Mouse (Mus musculus): Measurements from ENCODE around the gene Scarf1.
"Not testable (repeated sequence)": the region's sequence is repeated elsewhere in the genome, so short reads cannot be mapped to it uniquely, and the experiment has no call there.

DNA sequence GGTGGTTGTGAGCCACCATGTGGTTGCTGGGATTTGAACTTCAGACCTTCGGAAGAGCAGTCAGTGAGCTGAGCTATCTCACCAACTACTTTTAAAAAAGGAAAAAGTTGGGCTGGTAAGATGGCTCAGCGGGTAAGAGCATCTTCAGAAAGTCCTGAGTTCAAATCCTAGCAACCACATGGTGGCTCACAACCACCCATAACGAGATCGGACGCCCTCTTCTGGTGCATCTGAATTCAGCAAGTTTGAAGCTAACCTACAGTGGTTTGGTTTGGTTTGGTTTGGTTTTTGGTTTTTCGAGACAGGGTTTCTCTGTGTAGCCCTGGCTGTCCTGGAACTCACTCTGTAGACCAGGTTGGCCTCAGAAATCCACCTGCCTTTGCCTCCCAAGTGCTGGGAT, 42.7 kb downstream of the Scarf1 start:
- TF ChIP-seq CTCF (IDR thresholded peaks at IDR 0.05; ENCODE audit: low read depth, low read length); POLR2A (IDR thresholded peaks at IDR 0.05; ENCODE audit: extremely low read depth, insufficient read depth, low read length): not testable (repeated sequence)
